Mouse (Mus musculus) cortical plate, adult 2 months (tissue): Measurements from ENCODE around the gene Pbx1.

Experiments
- CTCF ChIP-seq: fragments of 200-500 bp; IDR thresholded peaks from 2 replicates; pipeline ENCODE4 v1.5.1; 2011; ENCODE audit warnings: mild to moderate bottlenecking, control low read depth, low read length; ENCODE audit not compliant: insufficient read depth; ENCODE audit errors: extremely low read depth
- POLR2A ChIP-seq: fragments of 200-500 bp; IDR thresholded peaks from 2 replicates; pipeline ENCODE4 v1.6.1; 2011; ENCODE audit warnings: mild to moderate bottlenecking, low read length, control low read depth; ENCODE audit not compliant: insufficient read depth; ENCODE audit errors: extremely low read depth

DNA sequence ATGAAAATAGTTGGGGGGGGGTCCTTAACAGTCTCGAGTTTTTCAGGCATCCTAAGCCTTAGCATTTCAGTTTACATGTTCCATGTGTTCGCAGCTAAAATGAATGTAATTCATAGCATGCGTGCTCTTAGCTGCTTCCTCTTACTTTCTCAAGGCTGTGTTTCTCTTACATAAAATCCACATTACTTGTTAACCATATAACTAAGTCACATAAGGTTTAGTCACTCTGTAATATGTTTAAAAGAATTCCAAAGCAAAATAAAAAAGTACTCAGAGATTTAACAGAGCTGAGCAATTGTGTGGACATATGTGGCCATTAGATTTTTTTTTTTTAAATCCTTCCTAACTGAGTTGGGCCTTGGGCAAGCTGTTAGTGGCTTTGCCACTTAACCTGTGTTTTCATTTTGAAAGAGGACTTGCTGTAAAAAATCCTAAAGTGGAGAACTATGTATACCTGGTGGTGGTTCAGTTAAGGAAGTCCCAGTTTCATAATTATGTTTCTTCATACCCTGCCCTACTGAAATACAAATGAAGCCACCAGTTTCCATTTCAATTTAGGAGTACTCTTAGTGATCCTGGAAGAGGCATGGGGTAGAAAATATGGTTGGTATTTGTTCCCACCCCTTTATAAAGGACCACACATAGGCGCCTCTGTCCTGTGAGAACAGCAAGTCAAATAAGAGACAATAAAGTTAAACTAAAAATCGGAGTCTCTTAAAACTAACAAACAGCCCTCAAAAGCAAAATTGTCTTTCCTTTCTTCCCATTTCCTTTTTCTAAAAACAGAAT lies 2.0 kb downstream of the Pbx1 start:
- TF ChIP-seq CTCF = no peak
- no peak for TF ChIP-seq POLR2A
